Mouse (Mus musculus): ENCODE data around the gene AU040320. TPM values are rescaled to one million over a fixed set of nuclear protein-coding genes. Genes with fewer than 3 reads are reported as not detected.

The AU040320 gene
- total and polyA plus RNA-seq, 3 experiments = 26.7 to 35.5 (median 27.6) TPM

DNA sequence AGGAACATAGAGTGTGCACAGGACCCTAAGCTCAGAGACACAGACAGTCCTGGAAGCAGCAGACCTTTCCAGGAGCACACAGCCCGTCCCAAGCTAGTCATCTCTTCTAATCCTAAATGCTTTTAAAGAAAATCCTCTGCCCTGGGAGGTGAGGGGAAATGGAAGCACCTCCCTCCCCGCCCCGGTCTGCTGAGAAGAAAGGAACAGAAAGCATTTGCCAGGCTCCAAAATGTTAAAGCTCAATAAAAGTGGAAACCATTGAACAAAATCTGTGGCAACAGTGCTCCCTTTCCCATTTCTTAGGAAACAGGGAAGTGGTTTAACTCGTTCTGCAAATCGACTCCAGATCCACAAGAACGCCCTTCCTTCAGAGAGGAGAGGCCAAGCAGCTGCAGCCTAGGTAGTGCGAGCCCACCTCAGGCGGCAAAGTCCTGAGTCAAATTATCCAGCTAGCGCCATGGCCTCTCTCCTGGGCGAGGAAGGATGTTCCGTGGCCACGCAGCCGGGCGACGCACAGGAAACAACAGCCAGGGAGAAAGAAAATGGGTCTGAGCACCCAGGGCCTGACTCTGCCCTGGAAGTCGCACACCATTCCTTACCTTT, 19.2 kb upstream of the AU040320 start:
- no peaks in the 10 kb centered on the region for H3K79me2 ChIP-seq (replicated peaks; ENCODE audit: control insufficient read depth, insufficient read depth, low read length)
- H3K4me1 ChIP-seq (ENCODE audit: control insufficient read depth, insufficient read depth, low read length) = no peaks in the 10 kb centered on the region
- H3K27ac ChIP-seq = no peak overlapping the region
- no peak for DNase-seq
- WGBS = 15% methylated on average over 16 of the region's 16 CpGs
- no peak for TF ChIP-seq CTCF (IDR thresholded peaks at IDR 0.05)
- TF ChIP-seq POLR2A (IDR thresholded peaks at IDR 0.05; ENCODE audit: insufficient read depth, low read depth, low read length) = no peak
- no peak for TF ChIP-seq EP300 (IDR thresholded peaks at IDR 0.05; ENCODE audit: insufficient read depth, low read depth, low read length)
- peaks cover 33% of the 10 kb centered on the region for H3K27me3 ChIP-seq (ENCODE audit: control insufficient read depth, insufficient read depth, low read length)
- no peaks in the 10 kb centered on the region for H3K36me3 ChIP-seq (ENCODE audit: control insufficient read depth, insufficient read depth, low read length)
- intact Hi-C loops (cut with DNase I) = no loop called here
- no peak overlapping the region for H3K9ac ChIP-seq (ENCODE audit: low read depth, low read length)
- H3K4me3 ChIP-seq = no peak overlapping the region

DNA sequence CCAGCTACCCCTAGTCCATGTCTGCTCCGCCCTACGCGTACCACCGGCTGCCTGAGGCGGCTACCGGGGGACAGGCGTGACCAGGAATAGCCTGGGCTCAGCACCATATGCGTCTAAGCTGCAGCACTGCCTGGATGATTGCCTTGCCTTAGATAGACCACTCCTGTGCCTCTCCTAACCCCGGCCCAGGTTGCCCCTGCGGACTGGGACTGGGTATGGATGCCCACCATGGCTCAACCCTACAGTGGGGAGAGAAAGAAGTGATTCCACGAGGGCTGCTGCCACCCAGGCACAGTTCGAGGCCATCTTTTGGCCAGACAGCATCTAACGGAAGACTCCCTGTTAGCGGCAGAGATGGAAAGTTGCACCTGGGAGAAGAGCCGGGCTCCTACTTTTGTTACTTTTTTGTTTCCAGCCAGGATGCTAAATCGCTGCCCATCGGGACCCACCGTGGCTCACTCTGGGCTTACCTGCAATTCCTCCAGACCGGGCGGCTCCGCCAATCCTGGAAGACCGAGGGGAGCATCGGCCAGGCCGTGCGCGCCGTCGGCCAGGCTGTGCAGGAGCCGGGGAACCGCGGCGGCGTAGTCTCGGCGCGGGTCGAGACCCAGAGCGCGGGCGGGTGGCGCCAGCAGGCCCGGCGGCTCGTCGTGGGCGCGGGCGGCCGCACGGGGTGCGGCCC, 18.5 kb upstream of the AU040320 start:
- no peak overlapping the region; the same call in 1 of the 2 replicates for H3K4me3 ChIP-seq
- intact Hi-C loops (cut with DNase I) = no loop called here
- peaks cover 33% of the 10 kb centered on the region for H3K27me3 ChIP-seq (ENCODE audit: control insufficient read depth, insufficient read depth, low read length)
- no peaks in the 10 kb centered on the region for H3K4me1 ChIP-seq (ENCODE audit: control insufficient read depth, insufficient read depth, low read length)
- no peak overlapping the region for H3K27ac ChIP-seq
- TF ChIP-seq EP300 (IDR thresholded peaks at IDR 0.05; ENCODE audit: insufficient read depth, low read depth, low read length) (no peak), CTCF (IDR thresholded peaks at IDR 0.05) (no peak), POLR2A (IDR thresholded peaks at IDR 0.05; ENCODE audit: insufficient read depth, low read depth, low read length) (no peak)
- peak overlapping the region; percentile 50; the same call in 1 of the 2 replicates for H3K9ac ChIP-seq (ENCODE audit: low read depth, low read length)
- WGBS = 5% methylated on average over 51 of the region's 51 CpGs
- no peaks in the 10 kb centered on the region for H3K36me3 ChIP-seq (ENCODE audit: control insufficient read depth, insufficient read depth, low read length)
- H3K79me2 ChIP-seq (replicated peaks; ENCODE audit: control insufficient read depth, insufficient read depth, low read length) = no peaks in the 10 kb centered on the region
- DNase-seq = no peak

DNA sequence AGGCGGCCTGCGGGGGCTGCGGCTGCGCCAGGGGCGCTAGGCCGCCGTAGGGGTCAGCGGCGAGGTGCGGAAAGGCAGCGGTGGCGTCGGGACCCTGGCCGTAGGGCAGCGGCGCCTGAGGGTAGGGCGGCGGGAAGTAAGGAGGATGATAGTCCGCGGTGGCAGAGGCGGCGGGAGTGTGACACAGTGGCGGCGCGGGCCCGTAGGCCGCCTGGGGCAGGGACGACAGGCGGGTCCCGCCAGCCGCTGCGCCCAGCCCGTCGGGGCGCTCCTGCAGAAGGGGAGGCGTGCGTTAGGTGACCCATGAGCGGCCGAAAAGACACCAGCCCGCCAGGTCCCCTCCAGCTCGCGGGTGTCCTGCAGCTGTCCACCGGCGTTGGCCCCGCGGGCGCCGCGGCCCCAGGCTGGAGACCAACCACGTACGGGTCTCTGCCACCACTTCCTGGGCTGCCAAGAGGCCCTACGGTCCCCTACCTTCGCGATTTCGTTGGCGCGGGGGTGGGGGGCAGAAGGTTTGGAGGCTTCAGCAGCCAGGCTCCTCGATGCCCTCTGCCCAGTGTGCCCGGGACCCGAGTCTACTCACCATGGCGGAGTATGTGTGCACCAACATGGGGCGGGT, 17.9 kb upstream of the AU040320 start:
- Histone ChIP-seq H3K9ac (ENCODE audit: low read depth, low read length) (peak overlapping the region; percentile 50), H3K4me3 (peak overlapping the region; percentile 36), H3K4me1 (ENCODE audit: control insufficient read depth, insufficient read depth, low read length) (no peaks in the 10 kb centered on the region), H3K36me3 (ENCODE audit: control insufficient read depth, insufficient read depth, low read length) (no peaks in the 10 kb centered on the region), H3K27ac (no peak overlapping the region), H3K79me2 (replicated peaks; ENCODE audit: control insufficient read depth, insufficient read depth, low read length) (no peaks in the 10 kb centered on the region), H3K27me3 (ENCODE audit: control insufficient read depth, insufficient read depth, low read length) (peaks cover 33% of the 10 kb centered on the region)
- peak in 1 of 2 experiments; percentile 32 for DNase-seq
- TF ChIP-seq EP300 (IDR thresholded peaks at IDR 0.05; ENCODE audit: insufficient read depth, low read depth, low read length) = no peak
- TF ChIP-seq POLR2A (IDR thresholded peaks at IDR 0.05; ENCODE audit: insufficient read depth, low read depth, low read length) = no peak
- TF ChIP-seq CTCF (IDR thresholded peaks at IDR 0.05) = no peak
- 2% methylated on average over 55 of the region's 62 CpGs for WGBS
- intact Hi-C loops (cut with DNase I) = no loop called here

DNA sequence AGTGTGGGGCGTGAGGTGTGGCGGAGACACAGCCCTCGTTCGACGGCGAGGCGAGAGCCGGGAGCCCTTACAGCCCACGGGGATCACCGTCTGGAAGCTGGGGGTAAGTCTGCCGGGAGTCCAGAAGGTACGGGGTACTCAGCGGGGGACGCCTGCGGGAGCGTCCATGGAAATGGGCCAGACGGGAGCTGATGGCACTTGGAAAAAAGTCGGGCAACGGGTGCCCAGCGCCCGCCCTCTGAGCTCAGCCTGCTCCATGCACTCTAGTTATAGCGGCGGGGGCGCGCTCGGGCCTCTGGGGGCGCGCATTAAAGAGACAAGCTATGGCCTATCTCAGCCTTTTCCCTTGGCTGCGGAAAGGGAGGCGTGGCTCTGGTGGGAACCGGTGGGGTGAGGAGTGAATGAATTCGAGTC, 17.3 kb upstream of the AU040320 start, which contains the start of gene Tfap2e:
TSS of gene Tfap2e (minus strand) at position 240 of the 414 bp plus-strand sequence.
- intact Hi-C loops (cut with DNase I) = no loop called here
- peak in 1 of 2 experiments; percentile 33 for DNase-seq
- Histone ChIP-seq H3K36me3 (ENCODE audit: control insufficient read depth, insufficient read depth, low read length) (no peaks in the 10 kb centered on the region), H3K4me1 (ENCODE audit: control insufficient read depth, insufficient read depth, low read length) (no peaks in the 10 kb centered on the region), H3K9ac (ENCODE audit: low read depth, low read length) (peak within 1 kb of the TSS; percentile 50), H3K79me2 (replicated peaks; ENCODE audit: control insufficient read depth, insufficient read depth, low read length) (no peaks in the 10 kb centered on the region), H3K27me3 (ENCODE audit: control insufficient read depth, insufficient read depth, low read length) (peaks cover 33% of the 10 kb centered on the region), H3K27ac (no peak within 1 kb of the TSS), H3K4me3 (peak within 1 kb of the TSS; percentile 36)
- WGBS = under 1% methylated on average over 32 of the region's 32 CpGs
- TF ChIP-seq POLR2A (IDR thresholded peaks at IDR 0.05; ENCODE audit: insufficient read depth, low read depth, low read length) = no peak
- TF ChIP-seq CTCF (IDR thresholded peaks at IDR 0.05) = no peak
- TF ChIP-seq EP300 (IDR thresholded peaks at IDR 0.05; ENCODE audit: insufficient read depth, low read depth, low read length) = no peak

DNA sequence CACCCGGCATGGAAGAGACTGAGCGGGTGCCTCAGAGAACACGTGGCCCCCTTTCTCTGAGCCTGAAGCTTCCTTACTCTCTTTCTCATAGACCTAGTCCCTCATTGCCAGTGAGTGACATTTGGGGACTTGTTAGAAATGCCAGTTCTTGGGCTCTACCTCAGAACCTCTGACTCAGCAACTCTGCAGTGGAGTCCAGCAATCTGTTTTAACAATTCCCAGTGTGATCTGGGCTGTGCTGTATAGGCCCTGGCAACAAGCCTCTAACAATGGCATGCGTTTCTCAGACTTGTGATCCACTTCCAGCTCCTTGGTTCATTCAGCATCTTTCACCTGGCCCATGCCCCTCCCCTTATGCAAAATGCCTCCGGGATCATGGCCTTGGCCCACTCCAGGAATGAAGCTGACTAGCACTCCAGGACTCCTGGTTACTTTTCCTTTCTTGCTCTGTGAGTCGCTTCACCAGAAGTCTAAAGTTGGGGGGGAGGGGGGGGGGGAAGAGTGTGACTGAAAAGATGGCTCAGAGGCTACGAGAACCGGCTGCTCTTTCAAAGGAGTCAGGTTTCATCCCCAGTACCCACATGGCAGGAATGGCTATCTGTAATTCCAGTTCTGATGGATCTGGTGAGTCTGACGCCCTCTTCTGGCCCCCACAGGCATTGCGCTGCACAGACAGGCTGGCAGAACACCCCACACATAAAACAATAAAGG, 13.2 kb upstream of the AU040320 start:
- no peak overlapping the region for H3K9ac ChIP-seq (ENCODE audit: low read depth, low read length)
- DNase-seq = no peak
- H3K4me3 ChIP-seq = no peak overlapping the region
- peaks cover 17% of the 10 kb centered on the region for H3K27me3 ChIP-seq (ENCODE audit: control insufficient read depth, insufficient read depth, low read length)
- no peaks in the 10 kb centered on the region for H3K4me1 ChIP-seq (ENCODE audit: control insufficient read depth, insufficient read depth, low read length)
- WGBS = 40% methylated on average over 10 of the region's 10 CpGs
- no peaks in the 10 kb centered on the region for H3K36me3 ChIP-seq (ENCODE audit: control insufficient read depth, insufficient read depth, low read length)
- H3K27ac ChIP-seq = no peak overlapping the region
- TF ChIP-seq EP300 (IDR thresholded peaks at IDR 0.05; ENCODE audit: insufficient read depth, low read depth, low read length) (no peak), CTCF (IDR thresholded peaks at IDR 0.05) (peak; percentile 37)
- intact Hi-C loops (cut with DNase I) = loop anchor here (2.0 kb wide), 1 partner anchor 107 kb away; no protein-coding TSS in a partner anchor
- no peaks in the 10 kb centered on the region for H3K79me2 ChIP-seq (replicated peaks; ENCODE audit: control insufficient read depth, insufficient read depth, low read length)
